Mouse (Mus musculus) lung, postnatal 0 days (tissue): Measurements from ENCODE around the gene Nsun2. TPM values are rescaled to one million over a fixed set of nuclear protein-coding genes. Genes with fewer than 3 reads are reported as not detected.

Source experiments
- ATAC-seq: fragments of 200-750 bp; cut with Nextera tagmentation; 2 replicates; pipeline ENCODE4 v1.8.0; 2017; ENCODE audit warnings: moderate library complexity
- DNase-seq: peaks from one replicate; pipeline ENCODE4 v3.0.0-alpha.2; 2016; ENCODE audit warnings: low spot score
- H3K27ac ChIP-seq: fragments of 300-500 bp; sonication (generic); 2 replicates; pipeline ENCODE4 v1.5.1; 2014; ENCODE audit warnings: antibody characterized with exemption, mild to moderate bottlenecking, low read length, mixed read lengths
- H3K27me3 ChIP-seq: fragments of 300-500 bp; sonication (generic); replicated peaks from 2 replicates; pipeline ENCODE4 v1.6.1; 2014; ENCODE audit warnings: low read length, mixed read lengths; ENCODE audit not compliant: insufficient read depth
- H3K36me3 ChIP-seq: fragments of 300-500 bp; sonication (generic); 2 replicates; pipeline ENCODE4 v1.6.1; 2014; ENCODE audit warnings: low read length, mixed read lengths; ENCODE audit not compliant: insufficient read depth
- H3K4me1 ChIP-seq: fragments of 300-500 bp; sonication (generic); 2 replicates; pipeline ENCODE4 v1.6.1; 2014; ENCODE audit warnings: antibody characterized with exemption, low read depth, low read length, mixed read lengths; ENCODE audit not compliant: insufficient read depth
- H3K4me2 ChIP-seq: fragments of 300-500 bp; sonication (generic); replicated peaks from 2 replicates; pipeline ENCODE4 v1.6.1; 2014; ENCODE audit warnings: low read depth, mild to moderate bottlenecking, low read length, moderate library complexity, mixed read lengths
- H3K4me3 ChIP-seq: fragments of 300-500 bp; sonication (generic); 2 replicates; pipeline ENCODE4 v1.5.1; 2014; ENCODE audit warnings: low read depth, low read length
- H3K9ac ChIP-seq: fragments of 300-500 bp; sonication (generic); replicated peaks from 2 replicates; pipeline ENCODE4 v1.6.1; 2014; ENCODE audit warnings: low read depth, mild to moderate bottlenecking
- H3K9me3 ChIP-seq: fragments of 300-500 bp; sonication (generic); 2 replicates; pipeline ENCODE4 v1.6.1; 2016; ENCODE audit warnings: low read length, mixed read lengths
- CTCF ChIP-seq: IDR thresholded peaks from 2 replicates; pipeline ENCODE4 v1.5.1; 2016; ENCODE audit warnings: antibody characterized with exemption, mild to moderate bottlenecking
- EP300 ChIP-seq: IDR thresholded peaks from 2 replicates; pipeline ENCODE4 v1.6.1; 2016; ENCODE audit warnings: antibody characterized with exemption, mild to moderate bottlenecking, control low read depth
- WGBS: fragments of 180-500 bp; shearing (Covaris S2); extraction: QIAGEN DNeasy Blood & Tissue Kit; methylation state at CpG from one replicate; pipeline ENCODE4 v1.1.7; 2014; 5-methylcytosine and 5-hydroxymethylcytosine counted together
- polyA plus RNA-seq: library from polyadenylated mRNA; unstranded; fragments of >200 nt; fragmentation: Nextera tagmentation; extraction: Ambion mirVana; gene quantifications from 2 replicates; pipeline ENCODE4 v1.2.1, GENCODE M21; 2015

Gene Nsun2
- polyA plus RNA-seq, 1 experiment from 2014 or later = 34.7 TPM

GRCm38 (mm10) chr13:69654508-69654907, 121.0 kb downstream of the Nsun2 start:
- no peaks in the 10 kb centered on the region for H3K4me1 ChIP-seq
- TF ChIP-seq CTCF (no peak), EP300 (no peak)
- no peak overlapping the region for H3K9ac ChIP-seq
- H3K9me3 ChIP-seq = no peaks in the 10 kb centered on the region
- no peaks in the 10 kb centered on the region for H3K27me3 ChIP-seq
- ATAC-seq (no peak), DNase-seq (no peak)
- H3K36me3 ChIP-seq = no peaks in the 10 kb centered on the region
- H3K27ac ChIP-seq = no peak overlapping the region
- no peak overlapping the region for H3K4me2 ChIP-seq
- no peak overlapping the region for H3K4me3 ChIP-seq
- 50% methylated on average over 3 of the region's 3 CpGs for WGBS

GRCm38 (mm10) chr13:69672121-69672520, 138.6 kb downstream of the Nsun2 start:
- Histone ChIP-seq H3K9ac (no peak overlapping the region), H3K9me3 (no peaks in the 10 kb centered on the region), H3K27ac (no peak overlapping the region), H3K4me1 (no peaks in the 10 kb centered on the region), H3K27me3 (no peaks in the 10 kb centered on the region), H3K36me3 (no peaks in the 10 kb centered on the region), H3K4me2 (no peak overlapping the region), H3K4me3 (no peak overlapping the region)
- TF ChIP-seq CTCF (no peak), EP300 (no peak)
- WGBS = 74% methylated on average over 5 of the region's 5 CpGs
- no peak for DNase-seq
- no peak for ATAC-seq

DNA sequence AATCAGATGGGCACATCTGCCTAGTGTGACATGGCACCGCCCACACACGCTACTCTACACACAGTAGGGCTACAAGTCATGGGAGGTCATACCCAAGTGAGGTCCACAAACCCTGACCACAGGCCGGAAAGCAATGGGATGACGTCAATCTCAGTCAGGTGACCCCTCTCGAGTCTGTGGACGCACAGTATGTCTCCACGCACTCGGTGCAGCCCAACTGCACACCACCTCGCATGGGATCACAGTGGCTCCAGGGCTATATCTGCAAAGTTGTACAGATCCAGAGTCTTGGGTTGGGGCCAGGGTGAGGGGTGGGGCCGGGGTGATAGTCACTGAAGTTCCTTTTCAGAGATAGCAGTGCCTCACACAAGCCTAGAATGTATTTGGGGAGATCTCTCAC, 139.0 kb downstream of the Nsun2 start:
- ATAC-seq = no peak
- 83% methylated on average over 10 of the region's 10 CpGs for whole genome bisulfite sequencing
- TF ChIP-seq CTCF (no peak), EP300 (no peak)
- Histone ChIP-seq H3K36me3 (no peaks in the 10 kb centered on the region), H3K4me1 (no peaks in the 10 kb centered on the region), H3K27ac (no peak overlapping the region), H3K9ac (no peak overlapping the region), H3K4me3 (no peak overlapping the region), H3K9me3 (no peaks in the 10 kb centered on the region), H3K4me2 (no peak overlapping the region), H3K27me3 (no peaks in the 10 kb centered on the region)
- DNase-seq = no peak

DNA sequence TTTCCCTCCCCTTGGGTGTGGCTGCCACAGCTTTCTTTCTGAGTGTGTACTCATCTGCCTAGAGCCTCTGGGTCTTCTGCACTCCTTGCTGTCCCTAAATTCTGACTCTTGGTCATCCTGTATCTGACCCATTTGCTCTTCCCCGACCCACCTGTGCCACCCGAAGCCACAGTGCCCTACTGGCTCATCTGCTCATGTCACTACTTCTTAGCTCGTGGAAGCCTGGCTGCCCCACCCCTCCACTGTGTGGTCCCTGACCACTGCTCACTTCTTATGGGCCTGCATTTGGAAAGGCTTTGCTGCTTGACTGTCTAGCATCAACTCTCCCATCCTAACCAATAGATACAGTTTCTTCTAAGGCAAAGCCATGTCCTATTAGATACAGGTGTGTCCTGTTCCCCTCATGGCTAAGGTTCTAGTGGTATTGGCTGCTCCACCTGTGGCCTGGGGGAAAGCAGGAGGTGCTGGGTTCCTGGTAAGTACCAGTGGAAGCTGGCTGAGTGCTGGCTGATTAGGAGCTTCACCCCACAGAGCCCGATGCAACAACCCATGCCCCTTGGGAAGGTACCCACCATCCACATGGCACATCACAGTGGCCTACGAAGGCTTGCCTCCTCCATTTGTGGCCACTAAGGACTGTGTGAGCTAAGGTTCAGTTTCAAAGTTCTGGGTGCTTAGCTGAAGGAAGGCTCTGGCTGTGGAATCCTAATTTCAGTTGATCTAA, 139.8 kb downstream of the Nsun2 start:
- Histone ChIP-seq H3K9me3 (no peaks in the 10 kb centered on the region), H3K9ac (no peak overlapping the region), H3K4me2 (no peak overlapping the region), H3K4me3 (no peak overlapping the region), H3K27me3 (no peaks in the 10 kb centered on the region), H3K4me1 (no peaks in the 10 kb centered on the region), H3K36me3 (no peaks in the 10 kb centered on the region), H3K27ac (no peak overlapping the region)
- 67% methylated on average over 5 of the region's 5 CpGs for WGBS
- DNase-seq = no peak
- TF ChIP-seq EP300 (no peak), CTCF (no peak)
- ATAC-seq = no peak

- Histone ChIP-seq H3K9ac (no peak overlapping the region), H3K27ac (no peak overlapping the region), H3K36me3 (no peaks in the 10 kb centered on the region), H3K4me2 (no peak overlapping the region), H3K4me3 (no peak overlapping the region), H3K27me3 (no peaks in the 10 kb centered on the region), H3K9me3 (no peaks in the 10 kb centered on the region), H3K4me1 (no peaks in the 10 kb centered on the region)
- TF ChIP-seq CTCF = no peak
- no peak for TF ChIP-seq EP300
- ATAC-seq (no peak), DNase-seq (no peak)
- 45% methylated on average over 10 of the region's 10 CpGs for WGBS
Measured at GRCm38 (mm10) chr13:69673921-69674618, 140.5 kb downstream of the Nsun2 start.

Other genes with a start within 250 kb of the Nsun2 start
- 3.1 TPM in 2 replicates for gene Tent4a, start 871 bp downstream of the Nsun2 start, polyA plus RNA-seq
- gene Srd5a1, start 77.7 kb downstream of the Nsun2 start, polyA plus RNA-seq = 5.0 and 7.4 TPM in 2 replicates
- gene Ube2ql1, start 206.1 kb downstream of the Nsun2 start, polyA plus RNA-seq = 0.12 and 0.14 TPM in 2 replicates